Mouse (Mus musculus) liver, postnatal 0 days (tissue): Measurements from ENCODE around the gene Hoxb6. TPM values are rescaled to one million over a fixed set of nuclear protein-coding genes. Genes with fewer than 3 reads are reported as not detected.

ENCODE experiments used
- ATAC-seq: fragments of 200-750 bp; cut with Nextera tagmentation; 2 replicates; pipeline ENCODE4 v1.8.0; 2017; ENCODE audit warnings: mild to moderate bottlenecking, moderate library complexity
- DNase-seq: peaks from one replicate; pipeline ENCODE4 v3.0.0-alpha.2; 2016
- H3K27ac ChIP-seq: fragments of 300-500 bp; sonication (generic); 2 replicates; pipeline ENCODE4 v1.5.1; 2014; ENCODE audit warnings: antibody characterized with exemption, moderate library complexity, mild to moderate bottlenecking, low read depth
- H3K27me3 ChIP-seq: fragments of 300-500 bp; sonication (generic); 2 replicates; pipeline ENCODE4 v1.6.1; 2014; ENCODE audit warnings: low read length, control low read depth, mixed read lengths; ENCODE audit not compliant: insufficient read depth
- H3K36me3 ChIP-seq: fragments of 300-500 bp; sonication (generic); replicated peaks from 2 replicates; pipeline ENCODE4 v1.6.1; 2014; ENCODE audit warnings: mild to moderate bottlenecking, control low read depth, low read length, moderate library complexity, mixed read lengths; ENCODE audit not compliant: insufficient read depth
- H3K4me1 ChIP-seq: fragments of 300-500 bp; sonication (generic); 2 replicates; pipeline ENCODE4 v1.6.1; 2014; ENCODE audit warnings: antibody characterized with exemption, mild to moderate bottlenecking, control low read depth; ENCODE audit not compliant: insufficient read depth
- H3K4me2 ChIP-seq: fragments of 300-500 bp; sonication (generic); 2 replicates; pipeline ENCODE4 v1.6.1; 2014; ENCODE audit warnings: low read depth, mild to moderate bottlenecking, low read length, moderate library complexity, mixed read lengths
- H3K4me3 ChIP-seq: fragments of 300-500 bp; sonication (generic); 2 replicates; pipeline ENCODE4 v1.5.1; 2014; ENCODE audit warnings: low read depth, low read length
- H3K9ac ChIP-seq: fragments of 300-500 bp; sonication (generic); replicated peaks from 2 replicates; pipeline ENCODE4 v1.6.1; 2014; ENCODE audit warnings: mild to moderate bottlenecking, moderate library complexity
- H3K9me3 ChIP-seq: fragments of 300-500 bp; sonication (generic); 2 replicates; pipeline ENCODE4 v1.6.1; 2016; ENCODE audit warnings: mild to moderate bottlenecking, control low read depth, low read length, mixed read lengths
- CTCF ChIP-seq: sonication (generic); IDR thresholded peaks from 2 replicates; pipeline ENCODE4 v1.5.1; 2016; ENCODE audit warnings: antibody characterized with exemption, low read depth
- EP300 ChIP-seq: IDR thresholded peaks from 2 replicates; pipeline ENCODE4 v1.6.1; 2016; ENCODE audit warnings: antibody characterized with exemption, low read depth, mild to moderate bottlenecking
- WGBS: fragments of 180-500 bp; shearing (Covaris S2); extraction: QIAGEN DNeasy Blood & Tissue Kit; methylation state at CpG from one replicate; pipeline ENCODE4 v1.1.7; 2014; ENCODE audit not compliant: insufficient replicate concordance; 5-methylcytosine and 5-hydroxymethylcytosine counted together
- polyA plus RNA-seq: library from polyadenylated mRNA; unstranded; fragments of >200 nt; fragmentation: Nextera tagmentation; extraction: Ambion mirVana; gene quantifications from 2 replicates; pipeline ENCODE4 v1.2.1, GENCODE M21; 2015

Gene Hoxb6
- polyA plus RNA-seq, 1 experiment from 2014 or later: not detected

DNA sequence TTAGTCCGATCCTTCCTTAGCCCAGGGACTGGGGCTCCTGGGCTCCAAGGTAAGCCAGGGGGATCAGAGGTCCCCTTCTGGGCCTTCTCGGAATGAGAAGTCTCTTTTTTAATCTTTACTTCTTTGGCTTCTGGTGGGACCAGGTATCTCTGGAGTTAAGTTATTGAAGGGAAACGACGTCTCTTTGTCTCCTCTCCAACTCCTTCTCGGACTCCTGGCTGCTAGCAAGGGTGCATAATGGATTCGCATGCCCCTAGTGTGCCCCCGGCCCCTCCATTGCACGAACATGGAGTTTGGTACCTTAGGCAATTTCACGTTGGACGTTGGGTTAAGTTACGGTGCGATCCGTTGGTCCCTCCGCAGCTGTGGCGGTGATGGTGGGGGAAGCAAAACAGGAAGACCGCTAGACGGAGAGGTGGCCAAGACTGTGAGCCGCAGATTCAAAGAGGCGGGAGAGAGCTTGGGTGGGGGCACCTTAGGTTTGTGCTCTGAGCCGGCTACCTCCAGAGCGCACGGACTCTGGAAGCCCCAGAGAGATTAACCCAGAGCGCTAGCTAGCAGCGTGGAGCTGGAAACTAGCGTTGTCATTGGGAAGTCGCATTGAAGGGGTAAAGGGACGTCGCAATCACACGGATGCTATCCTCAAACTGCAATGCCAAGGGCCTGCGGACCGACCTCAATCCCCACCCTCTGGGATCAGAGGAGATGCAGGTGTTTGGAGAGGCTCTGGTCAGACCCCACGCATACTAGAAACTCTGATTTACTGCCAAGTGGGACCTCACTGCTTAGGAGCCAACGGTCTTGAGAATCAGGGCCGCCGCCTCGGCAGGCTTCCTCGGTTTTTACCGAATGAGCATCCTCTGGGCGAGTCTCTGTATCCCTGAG is 36.9 kb upstream of the Hoxb6 start:
- DNase-seq: no peak
- no peak for TF ChIP-seq CTCF
- TF ChIP-seq EP300: no peak
- Histone ChIP-seq H3K4me1 (no peaks in the 10 kb centered on the region), H3K4me2 (no peak overlapping the region), H3K27me3 (peaks cover 97% of the 10 kb centered on the region), H3K27ac (no peak overlapping the region), H3K4me3 (no peak overlapping the region), H3K9ac (no peak overlapping the region), H3K36me3 (no peaks in the 10 kb centered on the region), H3K9me3 (no peaks in the 10 kb centered on the region)
- 3% methylated on average over 39 of the region's 39 CpGs for WGBS
- ATAC-seq: no peak

DNA sequence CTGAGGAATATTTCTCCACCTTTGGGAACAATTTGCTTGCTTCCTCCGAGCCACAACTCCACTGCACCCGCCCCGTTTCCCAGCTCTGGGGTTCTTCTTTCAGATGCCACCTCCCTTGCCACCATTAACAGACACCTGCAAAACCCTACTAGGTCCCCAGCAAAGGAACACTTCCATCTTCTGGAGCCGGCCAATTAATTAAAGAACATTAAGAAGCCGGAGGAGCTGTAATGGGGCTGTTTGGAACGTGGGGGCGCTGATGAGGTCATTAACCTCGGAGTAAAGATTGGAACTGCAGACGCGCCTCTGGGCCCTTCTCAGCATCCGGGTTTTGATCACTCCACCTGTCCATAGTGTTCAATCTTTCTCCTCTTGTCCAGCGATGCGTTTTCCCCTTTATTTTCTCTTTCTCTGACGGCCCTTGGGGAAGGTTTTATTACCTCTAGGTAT is 36.3 kb upstream of the Hoxb6 start:
- WGBS: 10% methylated on average over 14 of the region's 14 CpGs
- Histone ChIP-seq H3K4me1 (no peaks in the 10 kb centered on the region), H3K9me3 (no peaks in the 10 kb centered on the region), H3K27me3 (peaks cover 97% of the 10 kb centered on the region), H3K36me3 (no peaks in the 10 kb centered on the region), H3K27ac (no peak overlapping the region), H3K4me2 (no peak overlapping the region), H3K9ac (no peak overlapping the region), H3K4me3 (no peak overlapping the region)
- no peak for DNase-seq
- TF ChIP-seq EP300 (no peak), CTCF (no peak)
- ATAC-seq: no peak

DNA sequence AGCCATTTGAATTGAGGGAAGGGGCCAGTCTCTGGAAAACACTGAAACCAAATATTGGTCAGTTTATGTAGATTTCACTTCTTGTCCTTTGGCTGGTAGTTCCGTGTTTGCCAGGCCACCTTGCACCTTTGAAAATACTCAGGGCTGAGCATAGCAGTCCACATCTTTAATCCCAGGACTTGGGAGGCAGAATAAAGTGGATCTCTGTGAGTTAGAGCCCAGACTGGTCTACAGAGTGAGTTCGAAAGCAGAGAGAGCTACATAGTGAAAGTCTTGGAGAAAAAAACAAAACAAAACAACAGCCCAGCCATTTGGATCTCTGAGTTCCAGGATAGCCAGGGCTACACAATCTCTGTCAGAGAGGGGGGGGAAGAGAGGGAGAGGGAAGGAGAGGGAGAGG is 35.1 kb upstream of the Hoxb6 start:
- H3K36me3 ChIP-seq: no peaks in the 10 kb centered on the region
- DNase-seq (no peak), ATAC-seq (no peak)
- WGBS: 21% methylated on average over 2 of the region's 2 CpGs
- no peak for TF ChIP-seq EP300
- no peak for TF ChIP-seq CTCF
- no peak overlapping the region for H3K4me3 ChIP-seq
- no peak overlapping the region for H3K4me2 ChIP-seq
- H3K27me3 ChIP-seq: peaks cover 97% of the 10 kb centered on the region
- no peaks in the 10 kb centered on the region for H3K4me1 ChIP-seq
- no peak overlapping the region for H3K9ac ChIP-seq
- H3K27ac ChIP-seq: no peak overlapping the region
- no peaks in the 10 kb centered on the region for H3K9me3 ChIP-seq

DNA sequence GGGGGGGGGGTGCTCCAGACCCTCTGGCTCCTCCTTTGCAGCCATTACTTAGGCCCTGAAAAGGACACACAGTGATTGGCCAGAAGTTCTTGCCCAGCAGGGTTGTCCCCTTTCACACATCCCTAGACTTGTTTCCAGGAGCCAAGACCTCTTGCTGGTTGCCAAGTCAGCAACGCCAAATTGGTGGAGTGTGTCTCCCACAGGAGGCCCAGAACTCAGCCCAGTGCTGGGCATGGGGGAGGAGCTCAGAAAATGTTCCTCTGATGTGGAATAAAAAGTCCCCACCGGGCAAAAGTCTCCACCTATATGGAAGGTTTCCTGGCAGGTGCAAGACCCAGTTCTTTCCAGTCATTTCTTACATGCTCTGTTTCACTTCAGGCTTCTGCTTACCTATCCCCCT is 33.2 kb upstream of the Hoxb6 start:
- ATAC-seq: no peak
- H3K36me3 ChIP-seq: no peaks in the 10 kb centered on the region
- H3K9ac ChIP-seq: no peak overlapping the region
- H3K27me3 ChIP-seq: peaks cover 97% of the 10 kb centered on the region
- 30% methylated on average over 2 of the region's 2 CpGs for WGBS
- H3K4me1 ChIP-seq: no peaks in the 10 kb centered on the region
- H3K9me3 ChIP-seq: no peaks in the 10 kb centered on the region
- no peak overlapping the region for H3K4me2 ChIP-seq
- DNase-seq: no peak
- no peak overlapping the region for H3K27ac ChIP-seq
- no peak overlapping the region for H3K4me3 ChIP-seq
- TF ChIP-seq EP300 (no peak), CTCF (no peak)

DNA sequence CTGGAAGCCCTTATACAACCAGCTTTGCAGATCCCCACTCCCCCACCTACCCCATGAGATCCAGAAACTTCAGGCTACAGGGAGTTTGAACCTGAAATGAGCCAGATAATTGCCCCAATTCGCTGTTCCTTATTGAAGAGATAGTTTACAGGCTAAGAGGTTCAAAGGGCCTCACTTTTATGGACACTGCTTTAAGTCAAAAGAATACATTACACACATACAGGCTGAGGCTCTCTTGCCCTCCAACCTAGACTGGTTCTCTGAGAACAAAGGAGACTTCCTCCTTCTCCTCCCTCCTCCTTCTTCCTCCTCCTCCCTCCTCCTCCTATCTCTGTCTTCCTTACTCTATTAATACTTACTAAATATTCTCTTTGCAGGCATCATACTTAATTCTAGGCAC is 32.8 kb upstream of the Hoxb6 start:
- TF ChIP-seq CTCF (no peak), EP300 (no peak)
- Histone ChIP-seq H3K27ac (no peak overlapping the region), H3K36me3 (no peaks in the 10 kb centered on the region), H3K4me2 (no peak overlapping the region), H3K4me1 (no peaks in the 10 kb centered on the region), H3K27me3 (peaks cover 97% of the 10 kb centered on the region), H3K9ac (no peak overlapping the region), H3K9me3 (no peaks in the 10 kb centered on the region), H3K4me3 (no peak overlapping the region)
- DNase-seq: no peak
- 11% methylated on average over 1 of the region's 1 CpGs for WGBS
- no peak for ATAC-seq

GRCm38 (mm10) chr11:96260310-96260970 is 31.8 kb upstream of the Hoxb6 start:
- no peak overlapping the region for H3K4me3 ChIP-seq
- WGBS: 11% methylated on average over 23 of the region's 23 CpGs
- no peak overlapping the region for H3K9ac ChIP-seq
- H3K27me3 ChIP-seq: peaks cover 97% of the 10 kb centered on the region
- H3K27ac ChIP-seq: no peak overlapping the region
- no peaks in the 10 kb centered on the region for H3K9me3 ChIP-seq
- TF ChIP-seq EP300 (no peak), CTCF (no peak)
- H3K36me3 ChIP-seq: no peaks in the 10 kb centered on the region
- no peaks in the 10 kb centered on the region for H3K4me1 ChIP-seq
- ATAC-seq (no peak), DNase-seq (no peak)
- H3K4me2 ChIP-seq: no peak overlapping the region
